Mouse (Mus musculus) naive thymus-derived CD4-positive, alpha-beta T cell, adult 2 months (primary cell): Measurements from ENCODE around the gene Ostf1.

ENCODE experiments used
- DNase-seq: peaks from one replicate; pipeline ENCODE4 v3.0.0-alpha.2; 2011; ENCODE audit warnings: low read depth

Ostf1 gene

GRCm38 (mm10) chr19:18631644-18632219 is at the start of gene Ostf1, which contains the start of gene Nmrk1:
Ostf1 (minus strand) TSS chr19:18631823.
Nmrk1 (plus strand) TSS chr19:18631950.
- DNase-seq: peak; percentile 92

DNA sequence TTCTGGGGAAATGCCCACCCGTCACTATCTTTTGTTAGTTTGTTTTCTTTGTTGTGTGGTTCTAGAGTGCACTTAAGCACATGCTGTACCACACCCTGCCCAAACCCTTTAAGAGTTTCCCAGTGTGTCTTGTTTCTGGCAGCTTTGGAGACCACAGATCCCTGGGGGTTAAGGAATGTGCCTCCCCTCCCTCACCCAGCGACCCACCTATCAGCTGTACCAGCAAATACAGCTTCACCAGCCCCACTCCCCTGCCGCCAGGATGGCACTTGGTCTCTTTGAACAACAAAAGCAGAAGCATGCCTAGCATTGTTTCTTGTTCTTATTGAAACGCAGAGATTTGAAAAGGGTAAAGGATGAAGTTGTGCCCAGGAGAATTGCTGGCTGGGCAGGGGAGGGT is 41.5 kb upstream of the Ostf1 start:
- DNase-seq: no peak

DNA sequence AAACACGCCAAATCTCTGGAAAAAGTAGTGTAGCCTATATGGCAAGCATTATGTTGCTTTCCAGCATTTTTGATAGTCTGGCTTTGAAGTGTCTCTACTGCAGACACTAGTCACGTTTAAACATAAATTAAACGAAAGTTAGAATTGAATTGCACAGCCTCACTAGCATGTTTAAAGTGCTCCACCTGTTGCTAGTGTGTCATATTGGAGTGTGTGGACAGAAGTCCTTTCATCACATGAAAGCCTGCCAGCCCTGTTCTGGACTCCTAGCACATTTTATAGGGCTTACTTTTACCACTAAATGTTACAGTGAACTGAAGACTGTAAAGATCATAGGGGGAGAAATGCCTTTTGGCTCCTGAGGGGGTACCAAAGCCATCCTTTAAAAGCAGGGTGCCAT is 40.9 kb upstream of the Ostf1 start:
- peak; percentile 15 for DNase-seq

DNA sequence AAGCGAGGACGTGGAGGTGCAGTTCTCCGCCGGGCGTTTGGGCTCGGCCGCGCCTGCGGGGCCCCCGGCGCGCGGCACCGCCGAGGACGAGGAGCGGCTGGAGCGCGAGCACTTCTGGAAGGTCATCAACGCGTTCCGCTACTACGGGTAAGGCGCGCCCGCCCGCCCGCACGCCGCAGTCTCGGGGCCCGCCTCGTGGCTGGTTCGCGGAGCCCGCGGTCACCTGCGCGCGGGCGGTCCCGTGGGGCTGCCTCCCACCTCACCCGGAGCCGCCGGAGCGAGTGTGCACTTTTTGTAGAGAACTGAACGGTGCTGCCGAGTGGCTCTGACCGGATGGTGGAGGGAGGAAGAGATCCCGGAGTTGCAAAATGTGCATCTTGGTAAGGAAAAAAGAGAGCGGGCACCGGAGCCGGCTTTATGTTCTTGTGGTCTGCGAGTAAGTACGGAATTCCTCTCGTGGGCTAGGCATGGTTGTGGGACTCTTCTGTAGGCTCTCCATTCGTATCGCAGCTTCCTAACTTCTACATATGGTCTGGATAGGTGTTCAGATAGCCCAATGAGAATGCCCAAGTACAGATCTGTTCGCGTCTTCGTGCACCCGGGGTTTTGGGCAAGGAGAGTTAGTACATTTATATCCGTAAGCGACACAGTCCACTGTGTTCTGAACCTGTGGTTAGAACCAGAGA is 39.6 kb upstream of the Ostf1 start:
- peak; percentile 69 for DNase-seq

GRCm38 (mm10) chr19:18670608-18671007 is 39.0 kb upstream of the Ostf1 start, which contains the start of gene Carnmt1:
Carnmt1 (plus strand) TSS chr19:18670764.
- peak; percentile 99 for DNase-seq

GRCm38 (mm10) chr19:18669551-18669950 is 37.9 kb upstream of the Ostf1 start:
- DNase-seq: peak; percentile 14

GRCm38 (mm10) chr19:18666966-18667365 is 35.3 kb upstream of the Ostf1 start:
- no peak for DNase-seq

DNA sequence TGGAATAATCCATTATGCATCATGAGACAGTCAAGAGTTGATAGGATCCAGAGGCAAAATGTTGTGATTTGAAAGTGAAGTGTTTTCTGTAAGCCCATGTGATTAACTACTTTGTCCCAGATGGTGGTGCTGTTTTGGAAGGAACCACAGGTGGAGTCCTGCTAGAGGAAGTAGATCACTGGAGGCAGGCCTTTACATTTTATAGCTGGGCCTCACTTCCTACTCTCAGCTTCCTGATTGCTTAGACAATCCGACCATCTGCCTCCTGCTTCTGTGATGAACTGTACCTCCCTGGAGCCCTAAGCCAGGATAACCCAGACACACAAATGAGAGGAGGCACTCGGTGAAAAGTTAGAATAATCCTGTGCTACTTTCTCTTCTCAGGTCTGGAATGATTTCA is 32.3 kb upstream of the Ostf1 start:
- peak; percentile 14 for DNase-seq

DNA sequence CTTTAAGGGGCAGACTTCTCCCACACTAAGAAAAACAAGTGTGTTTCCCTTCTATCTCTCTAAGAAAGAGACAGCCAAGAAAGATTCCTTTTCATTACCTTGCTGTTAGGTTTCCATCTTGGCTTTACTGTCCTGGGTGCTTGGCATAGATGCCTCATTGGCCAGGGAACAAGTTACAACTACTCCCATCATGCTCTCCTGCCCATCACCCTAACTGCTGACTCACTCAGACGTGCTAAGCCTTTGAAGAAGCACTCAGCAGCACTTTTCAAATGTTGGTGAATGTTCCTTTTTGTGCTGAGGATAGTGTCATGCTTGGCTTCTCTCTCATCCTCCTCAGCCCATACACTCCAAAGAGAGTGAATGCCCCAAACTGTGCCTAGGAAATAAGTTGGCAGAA is 30.1 kb upstream of the Ostf1 start:
- DNase-seq: no peak

GRCm38 (mm10) chr19:18660466-18660865 is 28.8 kb upstream of the Ostf1 start:
- no peak for DNase-seq

- DNase-seq: no peak
These were observed 27.7 kb upstream of the Ostf1 start for GRCm38 (mm10) chr19:18659349-18659748.

DNA sequence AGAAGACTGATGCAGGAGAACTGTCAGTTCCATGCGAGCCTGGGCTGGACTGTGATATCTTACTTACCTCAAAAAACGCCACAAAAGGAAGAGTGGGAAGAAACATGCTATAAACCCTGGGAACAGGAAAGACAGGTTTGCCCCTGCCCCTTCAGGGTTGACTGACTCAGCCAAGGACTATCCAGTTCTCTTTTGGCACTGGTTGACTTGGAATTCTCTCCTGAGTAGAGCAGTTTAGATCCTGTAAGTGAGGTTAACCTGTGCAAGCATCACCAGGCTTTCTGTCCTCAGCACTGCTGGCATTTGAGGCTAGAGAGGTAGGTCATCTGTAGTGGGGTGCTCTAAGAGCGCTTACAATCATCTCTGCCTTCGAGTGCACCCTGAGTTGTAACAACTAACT is 26.9 kb upstream of the Ostf1 start:
- no peak for DNase-seq

GRCm38 (mm10) chr19:18655999-18656398 is 24.4 kb upstream of the Ostf1 start:
- DNase-seq: no peak

DNA sequence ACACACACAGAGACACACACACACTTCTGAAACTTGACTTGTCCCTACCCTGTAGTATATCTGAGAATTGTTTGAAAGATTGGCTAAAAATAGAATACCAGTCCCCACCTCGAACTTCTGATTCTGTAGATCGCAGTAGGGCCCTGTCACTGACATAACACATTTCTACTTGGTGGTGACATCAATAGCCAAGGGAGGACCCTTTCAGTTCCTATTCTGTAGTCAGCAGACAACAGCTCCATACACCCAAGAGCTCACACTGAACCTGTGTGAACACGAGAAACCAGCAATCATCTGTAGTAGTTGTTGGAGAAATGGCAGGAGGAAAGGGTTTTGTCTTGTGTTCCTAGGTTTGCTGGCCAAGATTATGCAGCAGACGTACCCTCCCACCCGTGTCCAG is 23.4 kb upstream of the Ostf1 start:
- no peak for DNase-seq

GRCm38 (mm10) chr19:18654330-18654729 is 22.7 kb upstream of the Ostf1 start:
- DNase-seq: no peak

DNA sequence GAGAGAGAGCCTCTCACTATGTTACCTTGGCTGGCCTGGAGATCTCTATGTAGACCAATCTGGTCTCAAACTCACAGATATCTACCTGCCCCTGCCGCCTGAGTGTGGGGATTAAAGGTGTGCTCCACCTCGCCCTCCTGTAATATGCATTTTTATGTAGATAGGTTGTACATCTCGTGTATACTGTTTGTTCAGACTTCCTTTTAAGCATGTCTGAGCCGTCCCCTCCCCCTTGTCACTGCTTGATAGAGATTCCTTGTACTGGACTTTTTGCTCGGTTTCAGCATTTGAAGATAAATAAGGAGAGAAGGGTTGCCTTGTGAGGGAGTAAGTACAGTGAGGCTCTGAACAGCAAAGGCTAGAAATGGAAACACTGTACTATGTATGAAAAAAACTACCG is 21.4 kb upstream of the Ostf1 start:
- DNase-seq: no peak

GRCm38 (mm10) chr19:18652592-18652991 is 21.0 kb upstream of the Ostf1 start:
- DNase-seq: no peak

GRCm38 (mm10) chr19:18650473-18650872 is 18.9 kb upstream of the Ostf1 start:
- DNase-seq: no peak

DNA sequence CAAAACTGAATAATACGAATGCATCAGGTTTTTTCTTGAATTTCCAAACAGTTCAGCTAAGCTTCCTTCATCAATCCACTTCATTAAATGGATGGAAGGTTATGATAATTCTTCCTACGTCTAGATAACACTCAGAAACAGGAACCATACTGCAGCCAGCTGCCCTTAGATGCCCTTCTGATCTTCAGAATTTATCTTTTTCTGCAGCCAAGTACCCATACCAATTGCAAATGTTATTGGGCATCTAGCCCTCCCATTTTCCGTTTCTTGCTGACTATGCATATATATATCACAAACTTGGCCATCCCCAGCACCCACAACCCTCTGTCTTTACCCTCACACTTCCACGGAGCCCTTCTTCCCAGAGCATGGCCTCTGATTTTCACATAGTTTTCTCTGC is 18.3 kb upstream of the Ostf1 start:
- no peak for DNase-seq

GRCm38 (mm10) chr19:18648558-18648945 is 16.9 kb upstream of the Ostf1 start:
- DNase-seq: no peak

DNA sequence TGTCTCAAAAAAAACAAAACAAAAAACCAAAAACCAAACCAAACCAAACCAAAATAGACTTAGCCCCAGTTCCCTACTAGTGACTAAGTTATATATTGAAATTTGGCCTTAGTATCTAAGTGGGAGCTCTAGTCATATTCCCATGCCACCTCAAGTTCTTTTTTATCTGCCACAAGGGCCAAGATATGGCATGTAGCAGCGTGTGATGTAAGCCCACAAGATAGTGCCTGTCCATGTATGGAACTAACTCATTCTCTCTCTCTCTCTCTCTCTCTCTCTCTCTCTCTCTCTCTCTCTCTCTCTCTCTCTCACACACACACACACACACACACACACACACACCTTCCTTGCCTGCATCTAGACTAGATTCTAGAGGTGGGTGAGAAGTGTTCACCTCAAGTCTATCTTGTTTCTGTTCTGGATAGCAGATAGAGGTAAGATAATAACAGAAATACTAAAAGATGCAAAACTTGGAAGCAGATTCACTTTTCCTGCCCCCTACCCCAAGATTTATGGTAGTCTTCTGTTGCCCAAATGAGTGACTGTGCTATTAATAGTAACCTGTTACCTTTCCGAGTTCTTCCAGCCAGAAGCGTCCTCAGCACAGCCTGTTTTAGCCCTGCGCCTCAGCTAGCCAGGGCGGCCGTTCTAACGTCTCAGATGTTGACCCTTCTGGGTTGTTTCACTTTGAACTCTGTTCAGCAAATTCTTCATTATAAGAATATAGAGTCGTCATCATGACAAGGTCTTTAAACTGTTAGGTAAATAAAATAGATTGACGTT is 16.3 kb upstream of the Ostf1 start:
- no peak for DNase-seq

DNA sequence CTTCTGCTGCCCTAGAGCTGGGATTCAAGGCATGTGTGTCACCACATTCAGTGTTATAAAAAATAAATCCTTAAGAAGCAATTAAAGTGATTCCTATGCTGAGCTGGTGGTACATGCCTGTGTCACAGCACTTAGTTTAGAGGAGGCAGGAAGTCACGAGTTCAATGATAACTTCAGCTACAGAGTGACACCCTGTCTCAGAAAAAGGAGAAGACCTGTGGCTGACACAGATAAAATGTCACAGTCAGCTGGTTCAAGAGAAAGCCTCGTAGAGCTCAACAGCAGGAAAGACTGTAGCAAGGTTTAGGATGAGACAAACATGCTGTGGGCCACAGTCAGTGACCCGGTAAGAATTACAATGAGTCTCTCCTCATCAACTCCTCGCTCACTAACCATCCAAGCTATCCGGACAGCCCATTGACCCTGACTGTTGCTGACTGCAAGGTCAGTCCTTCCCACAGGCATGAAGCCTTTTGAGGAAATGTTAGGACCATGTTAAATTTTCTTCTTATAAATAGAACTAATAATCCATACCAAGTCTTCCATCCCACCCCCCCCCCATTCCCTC is 15.3 kb upstream of the Ostf1 start:
- DNase-seq: peak; percentile 35

- no peak for DNase-seq
These were observed 14.8 kb upstream of the Ostf1 start for GRCm38 (mm10) chr19:18646397-18646796.
